Mouse (Mus musculus) erythroblast, adult 5-6 weeks (primary cell): ENCODE data around the gene Tmpo. TPM values are rescaled to one million over a fixed set of nuclear protein-coding genes. Genes with fewer than 3 reads are reported as not detected.
"Not testable (repeated sequence)": the region's sequence is repeated elsewhere in the genome, so short reads cannot be mapped to it uniquely, and the experiment has no call there.

Experiments used
- ATAC-seq: replicated peaks from 2 replicates; pipeline ENCODE4 v1.8.0; 2016; ENCODE audit warnings: moderate number of reproducible peaks, mild to moderate bottlenecking, moderate TSS enrichment, inconsistent platforms; ENCODE audit not compliant: poor library complexity, low FRiP score, severe bottlenecking
- total RNA-seq, 2 experiments: library from RNA; stranded (forward) in 1 of 2; stranded (reverse) in 1 of 2; fragments of 150-400 nt in 1 of 2; fragments of 200-764, 138-1000 nt in 1 of 2; gene quantifications; 2 replicates each; pipeline versions ENCODE4 v1.2.3 to v1.2.4; 2015 to 2017; ENCODE audit warnings: low replicate concordance in 2 of 2

Tmpo gene
- total RNA-seq, 2 experiments from 2014 or later, result 144 to 181 TPM

- peak; percentile 76 for ATAC-seq
Observed at GRCm38 (mm10) chr10:91187872-91188271, 6.8 kb upstream of the Tmpo start.

GRCm38 (mm10) chr10:91187349-91187748 is 6.2 kb upstream of the Tmpo start:
- no peak for ATAC-seq

DNA sequence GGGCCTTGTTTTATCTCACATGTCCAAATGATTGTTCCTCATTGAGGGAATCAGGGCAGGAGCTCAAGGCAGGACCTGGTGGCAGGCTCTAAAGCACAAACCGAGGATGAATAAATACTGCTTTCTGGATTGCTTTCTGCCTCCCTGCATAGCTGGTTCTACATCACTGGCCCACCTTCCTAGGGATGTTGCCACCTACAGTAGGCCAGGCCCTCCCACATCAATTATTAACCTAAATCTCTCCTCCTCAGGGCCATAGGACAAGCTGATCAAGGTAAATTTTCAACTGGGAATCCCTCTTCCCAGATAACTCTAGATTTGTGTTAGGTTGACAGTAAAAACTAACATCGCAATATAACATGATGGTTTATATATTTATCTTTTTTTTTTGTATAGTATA is 4.6 kb upstream of the Tmpo start:
- no peak for ATAC-seq

GRCm38 (mm10) chr10:91184893-91185292 is 3.8 kb upstream of the Tmpo start:
- not testable (repeated sequence) for ATAC-seq

- ATAC-seq, result no peak
Observed at GRCm38 (mm10) chr10:91183316-91183715, 2.2 kb upstream of the Tmpo start.

GRCm38 (mm10) chr10:91182291-91182990 is 1.3 kb upstream of the Tmpo start:
- ATAC-seq, result peak; percentile 38

GRCm38 (mm10) chr10:91181461-91182288 is 560 bp upstream of the Tmpo start:
- ATAC-seq, result peak; percentile 83

DNA sequence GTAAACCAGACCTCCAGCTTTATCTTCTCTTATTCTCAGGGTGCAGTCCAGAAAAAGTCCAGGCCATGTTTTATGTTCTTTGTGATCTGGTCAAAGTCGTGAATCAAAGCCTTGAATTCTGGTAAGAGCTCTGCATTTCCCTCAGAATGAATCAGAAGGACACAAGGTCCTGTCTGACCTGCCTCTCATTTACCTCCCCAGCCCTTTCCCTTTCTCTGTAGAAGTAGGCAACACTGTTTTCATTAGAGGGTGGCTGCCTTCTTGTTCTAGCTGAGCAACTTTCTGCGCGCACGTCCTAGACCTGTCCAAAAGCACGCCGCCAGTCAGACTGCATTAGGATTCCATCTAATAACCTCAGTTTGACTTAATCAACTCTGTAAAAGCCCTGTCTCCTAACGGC is 814 bp downstream of the Tmpo start:
- no peak for ATAC-seq

- no peak for ATAC-seq
Observed at GRCm38 (mm10) chr10:91179834-91180233, 1.3 kb downstream of the Tmpo start.

GRCm38 (mm10) chr10:91177201-91177600 is 3.9 kb downstream of the Tmpo start:
- no peak for ATAC-seq

- no peak for ATAC-seq
Observed at GRCm38 (mm10) chr10:91172329-91173100, 8.6 kb downstream of the Tmpo start.

GRCm38 (mm10) chr10:91171455-91172328 is 9.4 kb downstream of the Tmpo start:
- peak; percentile 86 for ATAC-seq

GRCm38 (mm10) chr10:91171041-91171440 is 10.1 kb downstream of the Tmpo start:
- no peak for ATAC-seq

- ATAC-seq, result peak; percentile 62
Observed at GRCm38 (mm10) chr10:91170143-91170941, 10.8 kb downstream of the Tmpo start.

- no peak for ATAC-seq
Observed at GRCm38 (mm10) chr10:91169414-91170065, 11.6 kb downstream of the Tmpo start.

- ATAC-seq, result no peak
Observed at GRCm38 (mm10) chr10:91167352-91167751, 13.8 kb downstream of the Tmpo start.

- ATAC-seq, result peak; percentile 61
Observed at GRCm38 (mm10) chr10:91166890-91167289, 14.2 kb downstream of the Tmpo start.

GRCm38 (mm10) chr10:91165850-91166249 is 15.3 kb downstream of the Tmpo start:
- ATAC-seq, result no peak
